Mouse (Mus musculus) urinary bladder, postnatal 14 days (tissue): ENCODE results near the gene Uqcrc2.

ENCODE experiments used
- DNase-seq: peaks from one replicate; pipeline ENCODE4 v3.0.0; 2021; ENCODE audit warnings: low spot score

The Uqcrc2 gene

DNA sequence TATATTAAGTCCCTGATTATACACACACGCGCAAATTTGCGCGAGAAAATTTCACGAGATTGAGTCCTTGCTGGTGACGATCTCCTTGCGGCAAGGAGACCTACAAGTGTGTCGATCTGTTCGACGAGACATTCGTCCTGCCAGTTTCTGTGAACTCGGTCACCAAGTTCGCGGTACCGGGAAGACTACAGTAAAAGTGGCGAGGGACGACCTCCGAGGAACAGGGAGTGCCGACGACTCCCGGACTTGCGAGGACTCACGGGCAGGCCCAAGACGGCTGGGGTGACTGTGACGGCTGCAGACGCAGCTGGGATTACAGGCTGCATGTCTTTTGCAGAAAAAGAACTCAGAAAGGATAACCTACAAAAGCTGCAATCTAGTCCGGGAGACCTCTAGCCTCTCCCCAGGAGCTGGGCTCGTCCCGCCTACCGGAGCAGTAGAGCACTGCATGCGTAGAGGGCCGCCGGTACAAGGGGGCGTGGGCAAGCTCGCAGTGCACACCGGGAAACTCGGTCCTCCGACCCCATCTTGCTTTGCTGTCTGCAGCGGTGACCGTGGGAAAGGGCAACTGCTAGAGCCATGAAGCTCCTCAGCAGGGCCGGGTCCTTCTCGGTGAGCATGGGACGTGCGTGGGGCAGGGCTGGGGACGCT, at the start of gene Uqcrc2:
Uqcrc2 (plus strand) TSS at position 466 of the 651 bp plus-strand sequence.
- peak; percentile 87 for DNase-seq

DNA sequence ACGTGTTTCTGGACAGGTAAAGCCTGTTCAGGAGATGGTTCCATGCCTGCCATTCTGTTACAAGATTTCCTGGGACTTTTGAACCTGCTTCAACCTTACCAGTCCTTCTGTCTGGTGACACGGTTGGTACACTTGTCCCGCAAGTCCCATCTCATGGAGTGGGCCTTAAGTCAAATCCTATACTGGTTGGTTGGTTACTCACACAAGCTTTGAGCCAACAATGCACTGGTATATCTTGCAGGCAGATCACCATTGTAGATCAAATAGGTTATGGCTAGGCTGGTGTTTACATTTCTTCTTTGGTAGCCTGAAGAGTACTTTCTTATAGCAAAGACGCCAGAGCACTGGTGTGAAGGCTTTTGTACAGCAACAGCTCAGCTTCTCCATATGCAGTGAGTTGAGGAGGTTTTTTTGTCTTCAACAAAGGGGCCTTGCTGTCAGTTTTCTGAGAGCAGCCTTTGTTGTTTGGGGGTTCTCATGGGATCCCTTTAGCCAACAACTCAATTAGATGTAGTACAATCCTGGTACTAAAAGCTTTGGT, 37.7 kb upstream of the Uqcrc2 start:
- DNase-seq = no peak

DNA sequence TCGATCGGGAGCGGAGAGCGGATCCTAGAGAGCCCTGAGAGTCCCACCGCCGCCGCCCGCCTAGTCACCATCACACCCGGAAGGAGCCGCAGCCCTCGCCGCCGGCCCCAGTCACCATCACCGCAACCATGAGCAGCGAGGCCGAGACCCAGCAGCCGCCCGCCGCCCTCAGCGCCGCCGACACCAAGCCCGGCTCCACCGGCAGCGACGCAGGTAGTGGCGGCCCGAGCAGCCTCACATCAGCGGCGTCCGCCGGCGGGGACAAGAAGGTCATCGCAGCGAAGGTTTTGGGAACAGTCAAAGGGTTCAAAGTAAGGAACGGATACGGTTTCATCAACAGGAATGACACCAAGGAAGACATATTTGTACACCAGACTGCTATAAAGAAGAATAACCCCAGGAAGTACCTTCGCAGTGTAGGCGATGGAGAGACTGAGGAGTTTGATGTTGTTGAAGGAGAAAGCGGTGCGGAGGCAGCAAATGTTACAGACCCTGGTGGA, 37.2 kb upstream of the Uqcrc2 start:
- DNase-seq = peak; percentile 6

- no peak for DNase-seq
These were observed 36.6 kb upstream of the Uqcrc2 start for GRCm38 (mm10) chr7:120598355-120598754.

DNA sequence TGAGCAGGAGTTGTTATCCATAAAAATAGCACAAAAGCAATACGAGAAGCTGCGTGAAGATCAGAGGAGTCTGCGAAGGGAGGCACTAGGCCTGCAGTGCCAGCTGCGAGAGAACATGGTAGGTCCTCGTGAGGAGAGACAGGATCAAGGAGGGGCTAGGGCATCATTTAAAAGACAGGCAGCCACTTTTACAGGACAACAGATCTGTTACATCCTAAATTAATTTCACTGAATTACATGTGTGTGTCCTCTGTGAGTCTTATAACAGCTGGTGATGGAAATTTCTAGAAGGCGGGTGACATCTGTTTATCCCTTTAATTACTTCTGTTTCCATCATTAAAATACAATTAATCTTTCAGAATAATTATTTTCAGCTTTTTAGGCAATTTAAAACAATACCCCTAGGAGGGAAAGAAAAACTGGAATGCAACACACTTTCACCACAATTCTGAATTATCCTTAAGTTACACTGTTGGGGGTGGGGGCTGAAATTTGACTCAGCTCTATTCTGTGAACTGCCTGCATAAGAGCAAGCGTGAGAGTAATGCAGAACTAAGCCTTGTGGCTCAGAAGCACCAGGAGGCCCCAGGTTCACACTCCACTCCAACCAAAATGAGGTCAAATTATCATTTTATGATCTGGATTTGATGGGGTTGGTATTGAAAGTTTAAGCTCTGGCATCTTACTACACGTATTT, 14.8 kb upstream of the Uqcrc2 start:
- no peak for DNase-seq

- DNase-seq = no peak
These were observed 14.1 kb upstream of the Uqcrc2 start for GRCm38 (mm10) chr7:120620841-120621240.

GRCm38 (mm10) chr7:120632518-120632917, 2.5 kb upstream of the Uqcrc2 start:
- no peak for DNase-seq

GRCm38 (mm10) chr7:120634301-120634700, 675 bp upstream of the Uqcrc2 start:
- no peak for DNase-seq

DNA sequence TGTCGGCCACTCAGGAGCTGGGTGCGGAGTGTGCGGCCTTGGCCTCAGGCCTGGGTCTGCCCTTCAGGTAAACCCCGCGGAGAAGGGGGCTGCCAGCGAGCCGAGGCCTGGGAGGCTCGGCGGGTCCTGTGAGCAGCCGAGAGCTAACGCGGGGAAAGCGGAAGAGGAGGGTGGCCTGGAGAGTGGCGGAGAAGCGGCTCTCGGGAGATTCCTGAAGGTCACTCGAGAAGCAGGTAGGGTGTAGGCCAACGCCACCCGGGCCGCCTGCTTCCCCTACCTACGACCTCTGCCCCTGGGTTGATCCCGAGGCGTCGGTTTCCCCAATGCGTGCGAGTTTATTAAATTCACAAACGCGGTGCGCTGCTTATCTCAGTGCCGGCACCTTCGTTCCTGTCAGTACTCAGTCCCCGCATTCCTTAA, 396 bp downstream of the Uqcrc2 start:
- no peak for DNase-seq

GRCm38 (mm10) chr7:120635821-120636220, 845 bp downstream of the Uqcrc2 start:
- DNase-seq = no peak

DNA sequence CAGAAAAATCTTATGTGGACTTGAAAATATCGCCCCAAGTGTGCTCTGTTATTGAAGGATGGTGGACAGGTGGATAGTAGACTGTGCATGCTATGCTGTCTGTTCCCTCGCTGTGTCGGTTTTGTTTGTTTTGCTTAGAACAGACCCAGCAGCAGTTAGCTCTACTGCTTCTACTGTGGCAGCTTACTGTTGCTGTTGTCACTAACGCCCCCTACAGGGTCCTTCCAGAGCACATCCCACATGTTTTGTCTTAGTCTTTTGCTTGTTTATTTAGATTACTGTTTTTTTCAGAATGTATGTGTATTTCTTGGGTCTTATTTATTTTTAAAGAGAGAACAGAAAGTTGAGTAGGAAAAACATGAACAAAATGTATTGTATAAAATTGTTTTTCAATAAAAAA, 8.2 kb downstream of the Uqcrc2 start:
- no peak for DNase-seq

DNA sequence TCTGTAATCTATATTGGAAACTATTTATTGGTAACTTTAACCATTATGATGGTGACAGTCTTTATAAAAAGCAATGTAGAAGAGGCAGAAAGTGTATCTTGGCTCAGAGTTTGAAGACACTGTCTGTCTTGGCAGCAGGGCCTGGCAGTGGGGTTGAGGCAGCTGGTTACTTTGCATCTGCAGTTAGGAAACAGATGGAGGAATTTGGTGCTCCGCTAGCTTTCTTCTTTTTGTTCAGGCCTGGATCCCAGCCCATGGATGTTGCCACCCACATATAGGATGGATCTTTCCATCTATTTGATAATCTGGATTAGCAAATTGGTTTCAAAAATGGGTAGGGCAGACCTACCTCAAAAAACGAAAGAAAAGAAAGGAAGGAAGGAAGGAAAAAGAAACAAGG, 12.9 kb downstream of the Uqcrc2 start:
- no peak for DNase-seq

DNA sequence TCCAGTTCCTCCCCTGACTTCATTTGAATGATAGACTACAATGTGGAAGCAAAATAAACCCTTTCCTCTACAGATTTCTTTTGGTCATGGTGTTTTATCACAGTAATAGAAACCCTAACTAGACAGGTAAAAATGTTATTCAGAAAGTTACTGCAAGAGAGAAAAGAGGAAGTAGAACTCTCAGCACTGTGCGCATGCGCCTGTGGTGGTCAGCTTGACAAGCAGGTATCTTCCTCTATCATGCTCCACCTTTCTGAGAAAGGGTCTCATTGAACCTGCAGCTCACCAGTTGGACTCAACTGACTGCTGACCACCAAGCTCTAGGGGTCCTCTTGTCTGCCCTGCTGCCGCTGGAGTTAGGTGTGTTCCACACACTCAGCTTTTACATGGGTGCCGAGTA, 27.1 kb downstream of the Uqcrc2 start:
- DNase-seq = no peak

DNA sequence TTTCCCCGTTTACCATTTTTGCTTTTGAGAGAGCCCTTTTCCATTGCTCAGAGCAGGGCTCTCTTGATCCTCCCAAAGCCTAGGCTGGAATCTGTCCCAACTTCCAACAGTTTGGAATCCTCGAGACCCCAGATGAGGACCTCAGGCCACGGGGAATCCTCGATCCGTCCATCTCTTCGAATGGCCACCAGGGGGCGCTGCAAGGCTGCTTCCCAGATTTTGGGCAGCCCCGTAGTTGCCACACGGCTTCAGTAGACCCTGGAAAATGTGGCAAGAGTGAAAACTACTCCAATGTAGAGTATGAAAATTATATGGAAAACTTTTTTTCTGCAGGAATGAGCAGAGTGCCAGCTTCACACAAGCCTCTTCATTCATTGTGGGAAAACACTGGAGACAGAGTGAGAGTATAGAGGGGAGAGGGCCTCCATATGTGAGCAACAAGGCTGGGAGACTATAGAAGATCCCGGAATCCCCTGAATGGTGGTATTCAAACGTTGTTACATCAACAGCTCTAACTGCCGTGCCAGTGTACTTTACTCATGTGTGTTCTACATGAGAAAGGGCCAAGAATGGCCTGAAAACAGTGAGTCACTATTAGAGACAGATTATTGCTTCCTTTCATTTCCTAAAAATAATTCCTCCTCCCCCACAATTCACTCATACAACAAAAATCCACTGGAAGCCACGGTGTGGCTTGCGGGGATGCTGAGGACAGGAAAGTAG, 35.3 kb downstream of the Uqcrc2 start, which contains the start of gene Pdzd9:
Pdzd9 (minus strand) TSS at position 191 of the 723 bp plus-strand sequence.
- peak; percentile 74 for DNase-seq

DNA sequence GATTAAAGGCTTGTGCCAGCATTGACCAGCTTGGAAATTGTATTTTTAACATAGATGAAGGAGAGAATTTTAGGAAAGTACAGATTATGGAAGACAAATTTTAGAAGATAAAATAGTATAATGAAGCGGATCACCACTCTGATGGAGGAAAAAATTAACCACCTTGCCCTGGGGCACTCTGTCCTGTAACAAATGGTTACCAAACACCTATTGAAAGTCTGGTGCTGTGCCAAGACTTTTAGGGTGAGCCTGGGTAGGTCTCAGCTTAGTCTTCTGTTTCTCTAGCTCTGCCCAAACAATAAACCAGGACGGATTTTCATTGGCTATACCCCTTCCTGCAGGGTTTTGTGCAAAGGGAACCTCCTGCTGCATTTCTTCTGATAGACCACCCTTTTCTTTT, 36.3 kb downstream of the Uqcrc2 start:
- DNase-seq = no peak

- DNase-seq = peak; percentile 68
These were observed 42.1 kb downstream of the Uqcrc2 start, which contains the start of gene Mosmo for GRCm38 (mm10) chr7:120677001-120677643. TSS of gene Mosmo (plus strand) at chr7:120677618.

DNA sequence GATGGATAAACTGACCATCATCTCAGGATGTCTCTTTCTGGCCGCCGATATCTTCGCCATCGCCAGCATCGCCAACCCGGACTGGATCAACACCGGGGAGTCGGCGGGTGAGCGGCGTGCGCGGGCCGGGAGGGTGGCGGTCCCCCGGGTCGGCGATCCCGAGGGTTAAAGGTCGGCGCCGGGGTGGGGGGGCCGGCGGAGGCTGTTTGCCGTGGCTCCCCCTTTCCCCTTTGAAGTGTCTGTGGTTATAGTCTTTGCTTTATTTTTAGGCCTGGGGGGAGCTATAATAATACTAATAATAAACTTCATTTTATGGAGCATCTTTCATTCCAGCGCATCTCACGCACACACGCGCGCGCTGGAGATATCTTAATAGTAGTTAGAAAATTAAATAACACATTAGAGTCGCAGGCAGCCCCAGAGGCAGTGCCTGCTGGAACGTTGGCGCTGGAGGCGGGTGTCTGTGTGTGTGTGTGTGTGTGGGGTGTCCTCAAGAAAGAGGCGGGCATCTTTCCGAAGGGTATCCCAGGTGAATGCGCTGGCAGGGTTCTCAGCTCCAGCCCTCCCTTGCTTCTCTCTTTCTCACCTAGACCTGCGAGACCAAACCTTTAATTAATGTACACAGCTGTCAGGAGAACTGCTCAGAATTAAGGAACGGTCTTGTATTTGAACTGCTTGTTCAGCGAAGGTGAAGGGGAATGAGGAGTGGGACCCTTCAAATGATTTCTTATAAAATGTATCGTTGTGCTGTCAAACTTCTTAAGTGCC, 43.0 kb downstream of the Uqcrc2 start:
- peak; percentile 23 for DNase-seq

- DNase-seq = no peak
These were observed 44.0 kb downstream of the Uqcrc2 start for GRCm38 (mm10) chr7:120679023-120679422.

GRCm38 (mm10) chr7:120682002-120682401, 47.0 kb downstream of the Uqcrc2 start:
- DNase-seq = no peak

GRCm38 (mm10) chr7:120684731-120685161, 49.8 kb downstream of the Uqcrc2 start:
- no peak for DNase-seq

DNA sequence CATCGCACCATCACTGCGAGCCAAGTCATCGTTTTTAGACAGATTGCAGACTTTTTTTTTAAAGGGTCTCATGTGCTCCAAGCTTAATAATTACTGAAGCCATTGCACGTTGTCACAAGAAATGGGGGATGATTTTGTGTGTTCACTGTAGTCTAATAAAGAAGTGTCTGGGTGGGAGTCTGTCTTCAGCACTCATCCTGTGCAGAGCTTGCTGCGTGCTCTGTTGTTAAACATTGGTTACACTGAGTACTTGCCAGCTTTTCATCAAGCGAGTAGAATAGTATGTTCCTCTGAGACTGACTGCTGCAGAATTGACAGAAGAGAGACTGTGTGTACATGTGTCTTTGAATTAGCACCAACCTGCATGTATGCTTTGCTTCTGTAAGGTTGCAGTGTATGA, 50.3 kb downstream of the Uqcrc2 start:
- DNase-seq = no peak
